Mouse (Mus musculus): ENCODE measurements around the gene Myd88. TPM values are rescaled to one million over a fixed set of nuclear protein-coding genes. Genes with fewer than 3 reads are reported as not detected.

Myd88 gene
- total RNA-seq, 2 experiments from 2014 or later = 4.1 to 5.0 TPM

- intact Hi-C loops (cut with DNase I) = no loop called here
- DNase-seq = no peak
Observed at GRCm38 (mm10) chr9:119309067-119309466, 32.1 kb downstream of the Myd88 start.

- intact Hi-C loops (cut with DNase I) = no loop called here
- DNase-seq = no peak
Observed at GRCm38 (mm10) chr9:119305863-119306262, 35.3 kb downstream of the Myd88 start.

GRCm38 (mm10) chr9:119298563-119298962, 42.6 kb downstream of the Myd88 start:
- no peak for DNase-seq
- intact Hi-C loops (cut with DNase I) = no loop called here

GRCm38 (mm10) chr9:119297696-119298095, 43.5 kb downstream of the Myd88 start:
- intact Hi-C loops (cut with DNase I) = no loop called here
- no peak for DNase-seq

GRCm38 (mm10) chr9:119290791-119291190, 50.4 kb downstream of the Myd88 start:
- no peak for DNase-seq
- intact Hi-C loops (cut with DNase I) = no loop called here

Other genes starting within 250 kb of the Myd88 start
- 1 to 10 TPM; 8.2 to 9.0 TPM for gene Plcd1, start 247.9 kb downstream of the Myd88 start, total RNA-seq (2021)
- gene Dlec1, start 238.9 kb downstream of the Myd88 start, total RNA-seq (2021) = not detected
- gene Acaa1b, start 184.3 kb downstream of the Myd88 start, total RNA-seq (2021) = under 1 TPM; 0.31 to 0.54 TPM
- gene Gm47289, start 182.2 kb downstream of the Myd88 start, total RNA-seq (2021) = not detected
- under 1 TPM in 1 of 2 experiments, not detected in 1; 0.13 TPM for gene Slc22a13, start 132.3 kb downstream of the Myd88 start, total RNA-seq (2021)
- gene Oxsr1, start 19.0 kb downstream of the Myd88 start, total RNA-seq (2021) = 10 to 100 TPM; 48.4 to 51.0 TPM
- 10 to 100 TPM; 35.4 to 38.2 TPM for gene Acaa1a, start 1.7 kb downstream of the Myd88 start, total RNA-seq (2021)
- under 1 TPM in 1 of 2 experiments, not detected in 1; 0.37 TPM for gene Xylb, start 16.0 kb upstream of the Myd88 start, total RNA-seq (2021)
- gene Slc22a14, start 24.1 kb upstream of the Myd88 start, total RNA-seq (2021) = not detected
- 10 to 100 TPM; 11.5 to 15.0 TPM for gene Acvr2b, start 60.7 kb upstream of the Myd88 start, total RNA-seq (2021)
- 1 to 10 TPM; 1.2 to 1.4 TPM for gene Exog, start 103.5 kb upstream of the Myd88 start, total RNA-seq (2021)
- under 1 TPM; 0.10 TPM for gene Scn5a, start 237.6 kb upstream of the Myd88 start, total RNA-seq (2021)